In genomic region chr3:85812010-85812409, GRCm38 (mm10) we compare ENCODE assay signal across 23 mouse cellular contexts. TPM values are rescaled to one million over a fixed set of nuclear protein-coding genes. Genes with fewer than 3 reads are reported as not detected.
"Had no signal": no experiment of that assay in that cellular context is flagged by ENCODE, and none has a peak within 500 bp of the region (broad histone marks: within the 10 kb centered on the region; RNA-seq: fewer than 3 reads in every experiment).

No protein-coding gene starts in this region.

- DNase-seq: kidney, adult 11 months; kidney, adult 8-10 months; kidney, postnatal 10 days; kidney, postnatal 4 days; layer of hippocampus, adult 9-11 months; layer of hippocampus, postnatal 36 days; lung, adult 2 months; lung, postnatal 14 days; lung, postnatal 4 days; retina, postnatal 1 day; right cerebral cortex, postnatal 25 days; spleen, adult 18-20 months; thymus, postnatal 25 days had no signal

- H3K27ac ChIP-seq: intestine, embryonic 15.5 days; kidney, embryonic 15.5 days; left cerebral cortex, adult 2 months; liver, embryonic 15.5 days; midbrain, embryonic 12.5 days; neural tube, embryonic 13.5 days; stomach, embryonic 15.5 days had no signal

- H3K4me1 ChIP-seq: intestine, embryonic 15.5 days; midbrain, embryonic 12.5 days; neural tube, embryonic 13.5 days; stomach, embryonic 15.5 days had no signal

- H3K4me2 ChIP-seq: intestine, embryonic 15.5 days; kidney, embryonic 15.5 days; liver, embryonic 15.5 days; midbrain, embryonic 12.5 days; neural tube, embryonic 13.5 days; stomach, embryonic 15.5 days had no signal

- H3K9me3 ChIP-seq: intestine, embryonic 15.5 days; kidney, embryonic 15.5 days; liver, embryonic 15.5 days; midbrain, embryonic 12.5 days; neural tube, embryonic 13.5 days; stomach, embryonic 15.5 days had no signal

- ATAC-seq: intestine, embryonic 15.5 days; midbrain, embryonic 16.5 days had no signal

- H3K9ac ChIP-seq: intestine, embryonic 15.5 days; kidney, embryonic 15.5 days; liver, embryonic 15.5 days; midbrain, embryonic 12.5 days; neural tube, embryonic 13.5 days; stomach, embryonic 15.5 days had no signal

- H3K4me3 ChIP-seq: intestine, embryonic 15.5 days; kidney, embryonic 15.5 days; left cerebral cortex, adult 2 months; liver, embryonic 15.5 days; midbrain, embryonic 12.5 days; myocyte; neural tube, embryonic 13.5 days; stomach, embryonic 15.5 days had no signal

- H3K36me3 ChIP-seq: intestine, embryonic 15.5 days; kidney, embryonic 15.5 days; liver, embryonic 15.5 days; midbrain, embryonic 12.5 days; neural tube, embryonic 13.5 days; stomach, embryonic 15.5 days had no signal

- H3K27me3 ChIP-seq: intestine, embryonic 15.5 days; kidney, embryonic 15.5 days; liver, embryonic 15.5 days; midbrain, embryonic 12.5 days; neural tube, embryonic 13.5 days; stomach, embryonic 15.5 days had no signal

RNA-seq across cellular contexts. Expression of gene Fam160a1, which starts 5.1 kb away (rescaled TPM):
- total RNA-seq: megakaryocyte progenitor cell, adult 5-6 weeks had no signal
